Mouse (Mus musculus): Measurements from ENCODE around the gene Pde8b. TPM values are rescaled to one million over a fixed set of nuclear protein-coding genes. Genes with fewer than 3 reads are reported as not detected.

Pde8b gene
- total RNA-seq, 2 experiments from 2014 or later, result 3.9 to 5.1 TPM

DNA sequence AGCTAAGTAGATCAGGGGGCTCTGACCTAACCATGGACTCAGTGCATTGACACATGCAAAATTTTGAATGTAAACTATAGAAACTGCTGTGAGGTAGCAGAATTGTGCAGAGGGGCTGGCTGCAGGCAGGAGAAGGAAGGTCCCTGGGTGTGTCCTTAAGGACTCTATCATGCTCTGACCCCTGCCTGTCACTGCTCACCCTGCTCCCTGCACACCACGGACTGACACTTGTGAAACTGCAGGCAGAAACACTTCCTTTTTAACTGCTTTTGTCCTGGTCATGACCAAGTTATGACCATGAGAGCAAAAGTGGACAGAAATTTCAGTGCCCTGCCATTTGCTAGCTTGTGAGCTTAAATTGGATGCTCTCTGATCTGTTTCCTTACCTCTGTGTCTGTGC lies 206.0 kb downstream of the Pde8b start:
- intact Hi-C loops (cut with DNase I; ENCODE audit: low total_unique reads), result no loop called here
- DNase-seq, result no peak

DNA sequence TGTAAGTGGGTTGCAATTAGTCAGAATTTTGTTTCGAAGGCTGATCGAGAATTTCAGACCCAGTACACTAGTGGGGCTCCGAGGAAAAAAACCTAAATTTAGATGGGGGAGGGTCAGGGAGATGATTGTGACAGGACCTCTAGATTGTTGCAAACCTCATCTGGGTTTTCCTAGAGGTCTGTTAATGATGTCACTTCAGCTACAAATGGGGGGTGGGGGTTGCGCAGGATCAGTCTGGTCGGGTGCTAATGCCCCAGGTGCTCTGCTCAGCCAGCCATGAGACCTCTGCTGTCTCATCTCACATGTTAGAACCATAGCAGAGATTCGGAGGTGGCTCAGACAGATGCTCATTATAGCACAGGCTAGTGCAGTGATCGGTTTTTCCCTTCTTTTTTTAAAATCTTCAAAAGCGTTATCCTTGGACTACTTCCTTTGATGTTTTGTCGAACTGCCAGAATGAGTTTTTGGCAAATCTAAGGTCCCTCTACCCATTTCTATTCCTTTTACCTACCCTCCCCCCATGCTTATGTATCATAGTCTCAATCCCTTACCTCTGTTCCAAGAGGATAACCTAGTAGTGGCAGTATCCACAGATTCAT lies 209.9 kb downstream of the Pde8b start:
- intact Hi-C loops (cut with DNase I; ENCODE audit: low total_unique reads), result no loop called here
- no peak for DNase-seq

DNA sequence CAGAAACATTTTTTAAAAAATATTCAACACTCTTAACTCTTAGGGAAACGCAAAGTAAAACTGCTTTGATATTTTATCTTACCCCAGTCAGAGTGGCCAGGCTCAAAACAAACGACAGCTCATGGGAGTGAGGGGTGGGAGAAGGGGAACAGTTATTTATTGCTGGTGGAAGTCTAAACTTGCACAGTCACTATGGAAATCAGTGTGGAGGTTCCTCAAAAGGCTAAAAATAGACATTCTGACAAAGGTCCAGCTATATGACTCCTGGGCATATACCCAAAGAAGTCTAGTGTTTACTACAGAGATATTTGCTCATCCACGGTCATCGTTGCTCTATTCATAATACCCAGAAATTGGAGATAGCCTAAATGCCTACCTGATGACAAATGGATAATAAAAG lies 211.9 kb downstream of the Pde8b start:
- DNase-seq, result no peak
- intact Hi-C loops (cut with DNase I; ENCODE audit: low total_unique reads), result no loop called here

DNA sequence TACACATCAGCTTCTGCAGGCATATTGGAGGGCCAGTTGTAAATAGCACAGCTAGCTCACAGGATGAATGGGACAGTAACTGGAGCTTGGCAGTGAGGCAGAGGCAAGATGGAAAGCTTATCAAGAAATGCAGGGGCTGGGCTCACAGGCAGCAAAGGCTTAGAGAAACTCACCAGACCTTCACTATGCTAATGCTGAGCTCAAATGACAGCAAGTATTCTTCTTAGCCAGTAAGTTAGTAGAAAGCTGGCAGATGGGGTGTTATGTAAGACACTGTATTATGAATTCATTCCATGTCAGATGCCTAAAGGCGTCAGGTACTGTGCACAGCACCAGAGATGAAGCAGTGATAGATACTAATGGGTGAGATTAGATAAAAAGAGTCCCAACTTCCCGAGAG lies 215.4 kb downstream of the Pde8b start:
- DNase-seq, result no peak
- intact Hi-C loops (cut with DNase I; ENCODE audit: low total_unique reads), result no loop called here

DNA sequence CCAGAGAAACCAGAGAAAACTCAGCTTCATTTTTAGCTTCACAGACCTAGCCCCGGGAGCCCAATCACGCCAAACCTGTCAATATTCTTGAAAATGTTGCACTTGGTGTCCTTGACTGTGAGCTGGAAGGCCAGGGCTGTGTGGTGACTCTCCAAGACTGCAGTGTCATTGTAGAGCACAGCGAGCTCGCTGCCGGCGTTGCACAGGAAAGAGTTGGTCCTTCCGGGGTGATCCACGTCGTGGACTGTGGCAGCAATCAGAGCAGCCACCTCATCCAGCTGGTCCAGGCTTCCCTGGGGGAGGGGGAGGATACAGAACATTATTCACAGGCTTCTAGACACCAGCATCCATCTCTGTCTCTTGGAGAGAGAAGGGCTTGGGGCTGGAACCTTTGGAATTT lies 216.0 kb downstream of the Pde8b start:
- no peak for DNase-seq
- intact Hi-C loops (cut with DNase I; ENCODE audit: low total_unique reads), result no loop called here

DNA sequence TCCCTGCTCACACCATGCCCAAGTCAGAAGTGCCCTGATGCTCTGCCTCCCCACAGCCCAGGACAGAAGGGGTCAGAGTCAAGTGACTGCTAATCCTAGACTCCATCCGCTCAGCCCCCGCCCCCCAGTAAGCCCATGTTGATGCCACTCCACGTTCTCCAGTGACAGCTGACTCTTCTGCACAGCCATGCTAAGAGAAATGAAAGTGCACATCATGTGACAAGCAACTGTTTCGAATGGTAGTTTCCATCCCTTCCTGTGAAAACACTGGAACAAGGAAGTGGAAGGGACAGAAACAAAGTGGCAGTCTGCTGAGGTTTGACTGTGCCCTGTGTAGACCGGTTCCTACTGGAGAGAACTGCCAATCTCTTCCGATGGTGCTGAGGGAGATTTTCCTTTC lies 217.2 kb downstream of the Pde8b start:
- intact Hi-C loops (cut with DNase I; ENCODE audit: low total_unique reads), result no loop called here

DNA sequence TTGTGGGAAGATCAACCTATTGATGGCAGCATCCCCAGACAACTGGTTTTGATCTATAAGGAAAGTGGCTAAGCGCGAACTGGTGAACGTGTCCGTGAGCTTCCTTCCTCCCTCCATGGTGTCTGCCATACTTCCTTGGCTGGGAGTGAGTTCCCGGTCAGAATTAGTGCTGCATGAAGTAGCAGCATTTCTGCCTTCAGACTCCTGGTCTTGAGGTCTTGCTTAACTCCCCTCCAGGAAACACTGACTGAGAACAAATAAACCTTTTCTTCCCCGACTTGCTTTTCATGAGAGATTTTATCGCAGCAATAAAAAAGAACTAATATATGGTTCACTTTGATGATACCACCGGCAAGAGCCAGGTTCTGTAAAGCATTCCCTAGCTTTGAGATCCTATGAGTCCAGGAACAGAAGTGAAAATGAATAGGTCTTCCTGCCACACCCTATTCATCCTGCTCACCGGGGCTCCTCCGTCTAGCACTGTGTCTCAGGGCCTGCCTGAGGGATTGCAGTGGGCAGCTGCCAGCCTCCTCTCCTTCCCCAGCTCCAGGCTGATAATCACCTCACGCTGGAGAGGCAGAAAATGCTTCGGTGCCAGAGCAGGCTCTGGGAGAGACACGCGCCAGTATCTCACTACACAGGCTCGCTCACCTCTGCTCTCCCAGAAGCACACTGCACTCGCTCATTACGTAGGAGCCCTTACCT lies 217.9 kb downstream of the Pde8b start:
- DNase-seq, result no peak
- intact Hi-C loops (cut with DNase I; ENCODE audit: low total_unique reads), result no loop called here

More for the DNA sequence above, 217.2 kb downstream of the Pde8b start:
- no peak for DNase-seq

DNA sequence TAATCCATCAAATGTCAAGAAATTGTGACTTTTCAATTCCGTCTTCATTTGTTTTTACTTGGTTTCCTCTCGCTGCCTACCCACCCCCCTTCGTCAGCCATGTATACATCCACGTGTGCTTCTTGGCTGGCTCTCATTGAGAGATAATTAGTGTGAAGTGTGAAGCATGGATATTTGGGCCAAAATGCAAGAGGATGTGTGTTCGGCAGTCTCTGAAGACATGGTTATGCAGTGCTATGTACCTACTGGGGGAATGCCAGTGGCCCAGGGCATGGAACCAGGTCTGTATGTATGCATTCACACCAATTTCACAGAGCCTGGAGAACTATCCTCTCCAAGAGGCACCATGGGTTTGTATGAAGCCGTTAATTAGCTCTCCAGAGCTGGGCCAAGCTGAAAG lies 219.3 kb downstream of the Pde8b start:
- intact Hi-C loops (cut with DNase I; ENCODE audit: low total_unique reads), result no loop called here
- DNase-seq, result no peak

DNA sequence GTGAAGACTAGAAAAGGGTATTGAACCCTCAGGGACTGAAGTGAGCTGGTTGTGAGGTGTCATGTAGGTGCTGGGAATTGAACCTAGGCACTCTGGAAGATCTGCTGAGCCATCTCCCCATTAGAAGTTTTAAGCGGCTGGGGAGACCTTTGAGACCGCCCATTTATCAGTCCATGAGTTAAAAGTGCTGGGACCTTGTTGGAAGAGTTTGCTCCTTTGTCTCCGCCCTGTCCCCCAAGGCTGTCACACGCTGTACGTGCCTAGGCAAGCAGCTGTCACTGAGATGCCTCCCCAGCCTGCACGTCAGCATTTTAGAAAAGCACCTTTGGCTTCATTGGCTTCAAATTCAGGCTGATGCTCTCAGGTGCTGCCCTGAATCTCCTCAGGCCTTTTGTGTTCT lies 229.9 kb downstream of the Pde8b start:
- DNase-seq, result no peak
- intact Hi-C loops (cut with DNase I; ENCODE audit: low total_unique reads), result no loop called here

DNA sequence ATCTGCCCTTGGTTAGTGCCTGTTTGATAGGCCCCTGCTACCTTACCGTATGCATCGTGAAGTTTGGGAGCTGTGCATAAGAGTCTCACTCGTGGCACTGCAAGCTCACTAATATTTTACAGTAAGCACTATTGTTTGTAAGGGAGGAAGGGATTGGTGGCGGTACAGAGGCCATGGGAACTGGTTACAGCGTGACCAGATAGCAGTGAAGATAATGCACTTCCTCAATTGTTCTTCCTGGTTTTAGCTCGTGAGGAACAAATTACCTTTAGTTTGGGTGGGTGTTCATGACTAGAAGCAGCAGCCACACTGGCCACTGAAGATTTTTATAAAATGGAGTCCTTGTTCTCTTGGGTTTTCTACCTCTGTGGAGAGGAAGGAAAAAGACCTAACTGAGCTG lies 230.8 kb downstream of the Pde8b start:
- intact Hi-C loops (cut with DNase I; ENCODE audit: low total_unique reads), result loop anchor here (5.0 to 10.0 kb wide), 2 partner anchors 265 to 328 kb away; no protein-coding TSS in a partner anchor
- no peak for DNase-seq

DNA sequence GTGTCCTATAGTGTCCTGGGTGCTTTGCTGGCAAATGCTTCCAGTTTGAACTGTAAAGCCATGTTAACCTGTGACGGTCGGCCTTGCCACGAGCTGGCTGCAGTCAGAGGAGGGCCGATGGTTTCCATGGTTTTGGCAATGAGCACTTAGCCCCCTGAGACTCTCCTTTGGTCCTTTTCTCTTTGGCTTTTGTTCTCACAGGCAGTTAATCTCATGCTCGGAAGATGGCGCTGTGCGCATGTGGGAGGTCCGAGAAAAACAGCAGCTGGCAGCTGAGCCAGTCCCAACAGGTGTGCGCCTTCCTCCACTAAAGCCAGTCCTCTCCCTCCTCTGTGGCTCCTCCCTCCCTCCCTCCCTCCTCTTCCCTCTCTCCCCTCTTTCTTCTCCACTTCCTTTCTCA lies 232.2 kb downstream of the Pde8b start:
- peak; percentile 43 for DNase-seq

DNA sequence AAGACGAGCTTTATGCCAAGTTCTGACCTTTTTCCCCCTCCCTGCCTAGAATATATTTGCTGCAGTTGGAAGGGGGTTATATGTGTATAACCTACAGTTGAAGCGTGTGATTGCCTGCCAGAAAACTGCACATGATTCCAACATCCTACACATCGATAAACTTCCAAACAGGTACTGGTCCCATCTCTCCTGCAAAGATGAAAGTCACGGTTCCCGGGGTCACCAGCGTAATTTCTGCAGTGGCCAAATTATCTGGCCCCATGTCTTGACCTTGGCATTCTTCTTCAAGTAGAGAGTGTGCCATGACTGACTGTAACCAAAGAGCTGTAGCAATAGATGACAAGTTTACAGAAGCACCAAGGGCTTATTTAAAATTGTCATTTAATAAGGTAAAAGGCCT lies 232.9 kb downstream of the Pde8b start:
- intact Hi-C loops (cut with DNase I; ENCODE audit: low total_unique reads), result loop anchor here (5.0 to 10.0 kb wide), 2 partner anchors 268 to 330 kb away; no protein-coding TSS in a partner anchor
- DNase-seq, result no peak

More for the DNA sequence above, 232.2 kb downstream of the Pde8b start:
- intact Hi-C loops (cut with DNase I; ENCODE audit: low total_unique reads), result loop anchor here (5.0 to 10.0 kb wide), 2 partner anchors 267 to 329 kb away; no protein-coding TSS in a partner anchor

DNA sequence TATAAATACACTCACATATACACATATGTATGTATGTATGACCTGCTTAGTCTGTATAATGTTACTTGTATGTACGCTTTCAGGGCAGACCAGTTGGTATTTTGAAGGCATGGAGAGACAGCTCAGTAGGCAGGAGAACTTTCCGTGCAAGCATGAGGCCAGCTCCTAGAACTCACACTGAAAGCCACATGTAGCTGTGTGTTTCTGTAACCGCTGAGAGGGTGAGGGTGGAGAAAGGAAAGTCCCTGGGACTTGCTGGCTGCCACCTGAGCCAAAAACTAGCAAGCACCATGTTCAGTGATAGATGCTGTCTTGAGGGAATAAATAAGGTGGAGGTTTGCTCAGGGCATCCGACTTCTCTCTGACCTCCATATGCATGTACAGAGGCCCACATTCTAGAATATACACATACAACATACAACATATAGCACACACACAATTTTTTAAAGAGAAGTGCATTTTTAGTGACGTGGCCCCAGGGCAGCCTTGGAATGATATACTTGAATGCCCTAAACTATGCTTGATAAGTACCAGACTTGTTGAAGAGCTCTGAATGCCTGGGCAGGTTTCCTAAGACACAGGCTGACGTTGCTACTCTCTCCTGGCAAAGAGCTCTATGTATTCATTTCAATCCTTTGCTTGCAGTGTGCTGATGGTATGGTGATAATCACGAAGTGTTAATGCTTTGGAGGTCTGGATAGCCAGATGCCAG lies 238.4 kb downstream of the Pde8b start:
- DNase-seq, result no peak
- intact Hi-C loops (cut with DNase I; ENCODE audit: low total_unique reads), result loop anchor here (10.0 kb wide), 1 partner anchor 273 kb away; no protein-coding TSS in a partner anchor

DNA sequence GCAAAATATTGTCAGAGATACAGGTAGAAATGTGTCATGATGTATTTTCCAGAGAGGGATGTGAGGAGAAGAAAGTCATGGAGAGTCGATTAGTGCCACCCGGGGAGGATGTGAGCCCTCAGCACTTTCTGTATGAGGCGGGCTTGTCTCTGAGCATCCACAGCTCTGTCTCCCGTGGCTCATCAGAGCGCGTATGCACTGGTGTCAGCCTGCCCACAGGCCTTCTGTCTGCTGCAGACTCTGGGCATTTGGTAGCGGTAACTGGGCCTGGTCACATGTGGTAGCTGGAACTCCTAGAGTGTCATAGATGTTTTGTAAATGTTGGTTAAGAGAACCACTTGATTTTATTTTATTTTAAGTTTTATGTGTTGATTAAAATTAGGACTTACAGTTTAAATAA lies 240.9 kb downstream of the Pde8b start:
- intact Hi-C loops (cut with DNase I; ENCODE audit: low total_unique reads), result no loop called here

DNA sequence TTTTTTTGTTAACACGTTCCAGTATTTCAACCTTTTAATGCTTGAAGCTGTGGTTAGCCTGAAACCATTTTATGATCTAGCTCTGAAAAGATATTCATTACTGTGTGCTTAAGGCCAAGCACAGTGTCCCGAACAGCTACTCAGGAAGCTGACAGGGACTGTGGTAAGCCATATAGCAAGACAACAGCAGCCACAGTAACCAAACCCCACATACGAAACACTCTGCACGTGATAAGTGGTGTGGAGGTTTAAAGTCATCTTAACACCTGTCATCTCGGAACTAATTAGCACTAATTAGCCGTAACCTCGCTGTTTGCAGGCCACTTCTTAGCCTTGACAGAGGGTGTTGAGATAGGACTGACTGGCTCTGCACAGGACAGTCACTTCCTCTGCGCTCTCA lies 242.9 kb downstream of the Pde8b start:
- DNase-seq, result no peak
- intact Hi-C loops (cut with DNase I; ENCODE audit: low total_unique reads), result no loop called here

More for the DNA sequence above, 240.9 kb downstream of the Pde8b start:
- DNase-seq, result no peak

DNA sequence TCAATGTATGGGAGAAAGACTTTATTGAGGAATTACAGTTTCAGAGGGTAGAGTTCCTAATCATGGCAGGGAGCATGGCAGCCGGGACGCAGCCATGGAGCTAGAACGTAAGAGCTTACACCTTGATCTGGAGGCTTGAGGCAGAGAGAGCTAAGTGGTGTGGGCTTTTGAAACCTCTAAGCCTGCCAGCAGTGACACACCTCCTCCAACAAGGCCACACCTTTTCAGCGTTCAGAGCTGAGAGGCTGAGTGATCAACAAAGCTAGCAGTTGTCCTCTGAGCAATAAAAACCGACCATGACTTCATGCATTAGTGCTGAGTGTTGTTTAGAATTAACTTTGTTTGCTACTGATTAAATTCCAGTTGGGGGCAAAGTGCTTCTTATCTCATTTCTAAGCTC lies 259.6 kb downstream of the Pde8b start:
- no peak for DNase-seq
- intact Hi-C loops (cut with DNase I; ENCODE audit: low total_unique reads), result no loop called here

DNA sequence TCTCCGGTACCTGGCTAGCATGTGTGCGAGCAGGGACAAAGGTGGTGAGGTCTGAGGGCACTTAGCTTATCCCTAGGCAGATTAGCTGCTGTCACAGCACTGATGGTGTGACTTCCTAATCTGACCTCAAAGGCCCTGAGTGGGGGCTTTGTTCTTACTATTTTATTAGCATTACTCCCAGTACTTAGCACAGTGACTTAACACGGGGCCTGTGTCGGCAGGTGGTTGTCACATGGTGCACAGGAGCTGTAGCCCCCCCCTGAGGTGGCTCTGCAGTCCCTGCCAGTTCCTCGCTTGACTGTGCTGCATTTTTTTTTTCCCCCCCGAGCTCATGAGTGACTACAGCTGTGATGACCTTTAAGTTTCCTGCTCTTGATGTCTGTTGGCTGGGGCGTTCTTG lies 271.1 kb downstream of the Pde8b start:
- intact Hi-C loops (cut with DNase I; ENCODE audit: low total_unique reads), result no loop called here
- no peak for DNase-seq

DNA sequence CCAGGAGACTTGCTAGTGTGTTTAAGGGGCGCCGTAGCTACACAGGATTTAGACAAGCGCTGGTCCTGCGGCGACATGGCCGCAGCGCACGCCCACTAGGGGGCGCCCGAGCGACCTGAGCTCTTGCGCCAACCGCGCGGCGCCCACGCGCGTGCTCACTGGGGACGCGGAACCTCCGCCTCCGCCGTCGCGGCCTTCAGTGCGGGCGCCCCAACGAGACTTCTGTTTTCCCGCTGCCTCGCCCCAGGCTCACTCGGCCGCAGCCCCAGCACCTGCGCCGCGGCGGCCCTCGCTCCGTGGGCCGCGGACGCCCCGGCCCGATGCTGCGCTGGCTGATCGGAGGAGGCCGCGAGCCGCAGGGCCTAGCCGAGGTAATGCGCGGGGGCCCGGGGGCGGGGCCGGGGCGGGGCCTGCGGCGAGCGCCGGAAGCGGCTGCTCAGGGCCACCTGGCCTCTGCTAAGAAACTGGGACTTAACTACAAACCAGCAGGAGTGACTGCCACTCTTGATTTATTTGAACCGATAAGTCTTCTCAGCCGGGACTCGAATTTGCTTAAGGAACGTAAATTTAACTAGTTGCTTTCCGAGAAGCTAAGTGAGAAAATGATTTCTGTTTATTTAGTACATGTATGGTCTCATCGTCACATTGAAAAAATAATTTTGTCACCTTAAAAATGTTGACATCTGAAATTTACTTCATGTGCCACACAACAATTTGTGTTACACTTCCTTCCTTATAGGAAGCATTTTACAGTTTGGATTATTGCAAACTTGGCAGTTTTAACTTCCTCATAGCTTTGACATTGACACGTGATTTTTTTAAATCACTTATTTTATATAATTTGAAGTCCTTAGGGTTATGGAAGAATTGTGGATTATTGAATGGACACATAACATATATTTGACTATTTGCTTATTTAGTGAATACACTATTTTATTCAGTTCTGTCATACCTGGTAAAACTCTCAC lies 273.6 kb downstream of the Pde8b start, which contains the start of gene Wdr41:
Wdr41 (plus strand) TSS at position 126 of the 968 bp plus-strand sequence.
- intact Hi-C loops (cut with DNase I; ENCODE audit: low total_unique reads), result no loop called here
- peak; percentile 88 for DNase-seq

DNA sequence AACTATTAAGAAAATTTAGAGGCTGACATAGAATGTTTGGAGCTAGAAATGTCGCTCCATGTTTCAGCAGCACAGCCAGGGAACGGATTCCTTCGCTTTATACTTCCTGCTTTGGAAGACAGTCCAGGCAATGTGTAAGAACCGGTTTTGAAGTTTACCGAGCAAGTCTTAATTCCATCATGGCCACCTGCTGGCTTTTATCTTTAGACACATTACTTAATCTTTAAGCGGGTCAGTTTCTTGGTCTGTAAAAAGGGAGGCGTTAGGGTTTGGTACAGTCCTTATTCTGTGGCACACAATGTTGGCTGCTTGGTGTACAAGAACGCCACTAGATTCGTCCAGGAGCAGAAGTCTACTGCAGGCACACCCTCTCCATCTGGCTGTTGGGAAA lies 274.3 kb downstream of the Pde8b start:
- intact Hi-C loops (cut with DNase I; ENCODE audit: low total_unique reads), result no loop called here
- no peak for DNase-seq

Data from gastrocnemius, postnatal 14 days (tissue).